Mouse (Mus musculus) forebrain, embryonic 14.5 days (tissue): ENCODE data around the gene Fsd1l. TPM values are rescaled to one million over a fixed set of nuclear protein-coding genes. Genes with fewer than 3 reads are reported as not detected.

Source experiments
- ATAC-seq: fragments of 200-750 bp; cut with Nextera tagmentation; 2 replicates; pipeline ENCODE4 v1.8.0; 2017; ENCODE audit warnings: mild to moderate bottlenecking, moderate library complexity
- DNase-seq: peaks from one replicate; pipeline ENCODE4 v3.0.0-alpha.2; 2015; ENCODE audit warnings: low spot score
- H3K27ac ChIP-seq: fragments of 300-500 bp; sonication (generic); 2 replicates; pipeline ENCODE4 v1.5.1; 2014; ENCODE audit warnings: low read depth, mild to moderate bottlenecking, control low read depth, low read length, moderate library complexity
- H3K27me3 ChIP-seq: fragments of 300-500 bp; sonication (generic); replicated peaks from 2 replicates; pipeline ENCODE4 v1.6.1; 2014; ENCODE audit warnings: low read length, control low read depth, mixed read lengths; ENCODE audit not compliant: control insufficient read depth, insufficient read depth
- H3K36me3 ChIP-seq: fragments of 300-500 bp; sonication (generic); 2 replicates; pipeline ENCODE4 v1.6.1; 2014; ENCODE audit warnings: low read length, control low read depth; ENCODE audit not compliant: control insufficient read depth, insufficient read depth
- H3K4me1 ChIP-seq: fragments of 300-500 bp; sonication (generic); 2 replicates; pipeline ENCODE4 v1.6.1; 2014; ENCODE audit warnings: antibody characterized with exemption, low read length, control low read depth; ENCODE audit not compliant: control insufficient read depth, insufficient read depth
- H3K4me2 ChIP-seq: fragments of 300-500 bp; sonication (generic); 2 replicates; pipeline ENCODE4 v1.6.1; 2014; ENCODE audit warnings: mild to moderate bottlenecking, control low read depth, low read length
- H3K4me3 ChIP-seq: fragments of 300-500 bp; sonication (generic); 2 replicates; pipeline ENCODE4 v1.5.1; 2014; ENCODE audit warnings: low read depth, low read length, control low read depth
- H3K9ac ChIP-seq: fragments of 300-500 bp; sonication (generic); 2 replicates; pipeline ENCODE4 v1.6.1; 2014; ENCODE audit warnings: mild to moderate bottlenecking, low read length, control low read depth, moderate library complexity
- H3K9me3 ChIP-seq: fragments of 300-500 bp; sonication (generic); replicated peaks from 2 replicates; pipeline ENCODE4 v1.6.1; 2016; ENCODE audit warnings: low read length, control low read depth, mixed read lengths; ENCODE audit not compliant: control insufficient read depth
- WGBS: fragments of 180-500 bp; shearing (Covaris S2); extraction: QIAGEN DNeasy Blood & Tissue Kit; methylation state at CpG from one replicate; pipeline ENCODE4 v1.1.7; 2014; 5-methylcytosine and 5-hydroxymethylcytosine counted together
- polyA plus RNA-seq: library from polyadenylated mRNA; unstranded; fragments of >200 nt; fragmentation: Nextera tagmentation; extraction: Ambion mirVana; gene quantifications from 2 replicates; pipeline ENCODE4 v1.2.1, GENCODE M21; 2014

Gene Fsd1l
- polyA plus RNA-seq, 1 experiment from 2014 or later = 24.0 TPM

GRCm38 (mm10) chr4:53749831-53750230 lies 118.6 kb downstream of the Fsd1l start:
- Histone ChIP-seq H3K4me3 (no peak overlapping the region), H3K27me3 (no peaks in the 10 kb centered on the region), H3K4me1 (no peaks in the 10 kb centered on the region), H3K27ac (no peak overlapping the region), H3K9ac (no peak overlapping the region), H3K9me3 (no peaks in the 10 kb centered on the region), H3K4me2 (no peak overlapping the region), H3K36me3 (peaks cover 21% of the 10 kb centered on the region)
- DNase-seq = no peak
- ATAC-seq = no peak

GRCm38 (mm10) chr4:53750391-53751120 lies 119.3 kb downstream of the Fsd1l start:
- peak; percentile 62 for DNase-seq
- no peaks in the 10 kb centered on the region for H3K4me1 ChIP-seq
- H3K9ac ChIP-seq = no peak overlapping the region; the same call in 1 of the 2 replicates
- peak; percentile 88 for ATAC-seq
- H3K27me3 ChIP-seq = no peaks in the 10 kb centered on the region
- H3K36me3 ChIP-seq = peaks cover 21% of the 10 kb centered on the region
- H3K4me2 ChIP-seq = no peak overlapping the region
- no peaks in the 10 kb centered on the region for H3K9me3 ChIP-seq
- WGBS = 61% methylated on average over 16 of the region's 16 CpGs
- no peak overlapping the region for H3K27ac ChIP-seq
- H3K4me3 ChIP-seq = no peak overlapping the region

Other genes starting within 250 kb of the Fsd1l start
- 12.1 and 13.0 TPM in 2 replicates for gene Slc44a1, start 191.1 kb upstream of the Fsd1l start, polyA plus RNA-seq
- 12.5 and 15.8 TPM in 2 replicates for gene Fktn, start 82.5 kb downstream of the Fsd1l start, polyA plus RNA-seq
- gene Tal2, start 148.2 kb downstream of the Fsd1l start, polyA plus RNA-seq = 0.19 and 0.28 TPM in 2 replicates
- 6.9 and 7.0 TPM in 2 replicates for gene Tmem38b, start 194.6 kb downstream of the Fsd1l start, polyA plus RNA-seq